In the genomic region with DNA sequence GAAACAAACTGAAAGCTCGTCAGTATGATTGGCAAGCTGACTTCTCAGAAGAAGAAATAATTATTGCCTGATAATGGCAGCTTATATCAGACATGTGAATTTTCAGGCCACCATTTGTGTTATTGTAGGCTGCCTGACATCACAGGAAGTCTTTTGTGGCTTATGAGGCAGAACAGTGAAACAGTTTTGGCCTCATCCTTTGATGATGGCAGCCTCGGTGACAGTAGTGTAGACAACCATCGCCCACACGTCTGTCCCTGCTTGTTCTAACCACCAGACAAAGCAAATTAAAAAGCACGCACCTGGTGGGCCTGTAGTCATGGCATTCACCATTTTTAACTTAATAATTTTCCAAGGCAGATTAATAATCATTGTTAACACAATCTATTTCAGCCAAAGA, we compare ENCODE assay signal across 25 mouse cellular contexts.
A peak's percentile ranks its signal among the peaks of the same experiment; 100 is the strongest.
DNase-seq lines count a peak whose midpoint lies in the region; ATAC-seq and TF ChIP-seq lines count a peak whose summit lies in the region.
"Had no signal": no experiment of that assay in that cellular context is flagged by ENCODE, and none has a peak within 500 bp of the region (broad histone marks: within the 10 kb centered on the region; RNA-seq: fewer than 3 reads in every experiment).

No protein-coding gene starts in this region.

- WGBS in limb, embryonic 10.5 days = 87% methylated on average over 5 of the region's 5 CpGs

- H3K36me3 ChIP-seq in myocyte (ENCODE audit: control insufficient read depth, insufficient read depth) = no peaks in the 10 kb centered on the region
- no peaks in the 10 kb centered on the region for H3K36me3 ChIP-seq in limb, embryonic 10.5 days
- H3K36me3 ChIP-seq: embryonic facial prominence, embryonic 13.5 days; lung, embryonic 15.5 days; midbrain, embryonic 10.5 days had no signal

- no peaks in the 10 kb centered on the region for H3K9me3 ChIP-seq in limb, embryonic 10.5 days (replicated peaks)
- H3K9me3 ChIP-seq: embryonic facial prominence, embryonic 13.5 days; forebrain, embryonic 13.5 days; lung, embryonic 15.5 days; midbrain, embryonic 10.5 days had no signal

- peak; percentile 66 for DNase-seq in thymus, postnatal 0 days (ENCODE audit: low spot score)
- no peak for DNase-seq in thymus, postnatal 10 days (ENCODE audit: low spot score in 2 of 2)
- peak; percentile 85 for DNase-seq in T-cell, adult 2 months (ENCODE audit: low spot score)
- DNase-seq in thymus, postnatal 36 days = peak; percentile 20 to 35
- no peak for DNase-seq in limb, embryonic 10.5 days (ENCODE audit: low spot score)
- DNase-seq in lung, postnatal 10 days = no peak
- DNase-seq: B cell, adult 2 months; cerebellum, adult 11-12 months; cerebellum, postnatal 10 days; gastrocnemius, adult 2 months; kidney, postnatal 25 days had no signal

- H3ac ChIP-seq in myocyte (ENCODE audit: control insufficient read depth, insufficient read length) = no peak overlapping the region

- no peak overlapping the region for H3K4me3 ChIP-seq in myocyte
- no peak overlapping the region for H3K4me3 ChIP-seq in limb, embryonic 10.5 days
- H3K4me3 ChIP-seq: embryonic facial prominence, embryonic 13.5 days; erythroblast, embryonic 14.5 days; forebrain, embryonic 13.5 days; gastrocnemius, adult 2 months; layer of hippocampus, adult 2 months; lung, embryonic 15.5 days; midbrain, embryonic 10.5 days had no signal

- H3K27me3 ChIP-seq in myocyte (ENCODE audit: control insufficient read depth, insufficient read depth, insufficient read length) = no peaks in the 10 kb centered on the region
- H3K27me3 ChIP-seq in limb, embryonic 10.5 days (ENCODE audit: low read depth, poor library complexity, severe bottlenecking) = no peaks in the 10 kb centered on the region
- H3K27me3 ChIP-seq: embryonic facial prominence, embryonic 13.5 days; forebrain, embryonic 13.5 days; lung, embryonic 15.5 days had no signal

- H3K4me1 ChIP-seq in limb, embryonic 10.5 days = peaks cover 19% of the 10 kb centered on the region

- H3K4me2 ChIP-seq in myocyte (ENCODE audit: low read depth) = peak overlapping the region; percentile 21
- H3K4me2 ChIP-seq: embryonic facial prominence, embryonic 13.5 days; forebrain, embryonic 13.5 days; heart, embryonic 11.5 days; lung, embryonic 15.5 days had no signal

- no peak for TF ChIP-seq POLR2A in myocyte (IDR thresholded peaks at IDR 0.05; ENCODE audit: insufficient read length, low read depth)

- H3K27ac ChIP-seq in limb, embryonic 10.5 days = no peak overlapping the region
- H3K27ac ChIP-seq: embryonic facial prominence, embryonic 13.5 days; forebrain, embryonic 13.5 days; gastrocnemius, adult 2 months; layer of hippocampus, adult 2 months; liver, embryonic 14.5 days; lung, embryonic 15.5 days; macrophage; midbrain, embryonic 10.5 days had no signal

- no peaks in the 10 kb centered on the region for H3K79me2 ChIP-seq in myocyte (ENCODE audit: control insufficient read depth, insufficient read depth)

- no peak for ATAC-seq in granulocyte monocyte progenitor cell, adult 5-6 weeks (replicated peaks; ENCODE audit: poor library complexity, severe bottlenecking)
- ATAC-seq: forebrain, embryonic 13.5 days; hindbrain, embryonic 16.5 days; intestine, postnatal 0 days; midbrain, embryonic 16.5 days had no signal

TF ChIP-seq in myocyte, 11 proteins besides CTCF, POLR2A, EP300 and RAD21:
- no peak for TF ChIP-seq USF1 (IDR thresholded peaks at IDR 0.05; ENCODE audit: low read depth)

Comparison
In these comparisons a context has a peak if more than half of its experiments do, and no peak if none do; other contexts are left out.
1. DNase-seq: peak in thymus, postnatal 0 days (single experiment), T-cell, adult 2 months (single experiment) and thymus, postnatal 36 days (2 of 2); none in thymus, postnatal 10 days (0 of 2), limb, embryonic 10.5 days (single experiment) and lung, postnatal 10 days (single experiment).